Mouse (Mus musculus) cerebellum, postnatal 25 days (tissue): Measurements from ENCODE around the gene 1700122O11Rik.

Experiments
- DNase-seq, 2 experiments: peaks; one replicate each; pipeline ENCODE4 v3.0.0; 2021; ENCODE audit warnings: mixed read lengths in 2 of 2

Gene 1700122O11Rik

GRCm38 (mm10) chr17:48038193-48038592 lies at the start of gene 1700122O11Rik:
Gene 1700122O11Rik, minus strand, starts transcription at chr17:48038293.
- no peak for DNase-seq

GRCm38 (mm10) chr17:48080626-48081025 lies 42.5 kb upstream of the 1700122O11Rik start:
- no peak for DNase-seq

GRCm38 (mm10) chr17:48067729-48068128 lies 29.6 kb upstream of the 1700122O11Rik start:
- no peak for DNase-seq

- DNase-seq, result no peak
These were observed 29.1 kb upstream of the 1700122O11Rik start for GRCm38 (mm10) chr17:48067083-48067614.

- DNase-seq, result peak in 1 of 2 experiments; percentile 11
These were observed 27.0 kb upstream of the 1700122O11Rik start for GRCm38 (mm10) chr17:48065081-48065501.

GRCm38 (mm10) chr17:48064196-48064843 lies 26.2 kb upstream of the 1700122O11Rik start:
- DNase-seq, result no peak

- DNase-seq, result peak in 1 of 2 experiments; percentile 13
These were observed 19.3 kb upstream of the 1700122O11Rik start for GRCm38 (mm10) chr17:48057382-48057781.

GRCm38 (mm10) chr17:48055076-48055816 lies 17.2 kb upstream of the 1700122O11Rik start:
- DNase-seq, result no peak

GRCm38 (mm10) chr17:48053646-48054045 lies 15.6 kb upstream of the 1700122O11Rik start:
- no peak for DNase-seq

- DNase-seq, result peak in 1 of 2 experiments; percentile 28
These were observed 14.4 kb upstream of the 1700122O11Rik start for GRCm38 (mm10) chr17:48052338-48053067.

GRCm38 (mm10) chr17:48051638-48052337 lies 13.7 kb upstream of the 1700122O11Rik start:
- no peak for DNase-seq

- DNase-seq, result peak; percentile 32 to 72
These were observed 7.5 kb upstream of the 1700122O11Rik start for GRCm38 (mm10) chr17:48045631-48046030.

- no peak for DNase-seq
These were observed 5.2 kb upstream of the 1700122O11Rik start for GRCm38 (mm10) chr17:48043154-48043880.

GRCm38 (mm10) chr17:48041351-48042287 lies 3.5 kb upstream of the 1700122O11Rik start:
- peak; percentile 32 to 48 for DNase-seq

- DNase-seq, result peak in 1 of 2 experiments; percentile 12
These were observed 1.3 kb upstream of the 1700122O11Rik start for GRCm38 (mm10) chr17:48039232-48039866.

- DNase-seq, result no peak
These were observed 1.2 kb downstream of the 1700122O11Rik start for GRCm38 (mm10) chr17:48036921-48037320.

- DNase-seq, result peak in 1 of 2 experiments; percentile 11
These were observed 6.3 kb downstream of the 1700122O11Rik start for GRCm38 (mm10) chr17:48031521-48032430.

- DNase-seq, result no peak
These were observed 8.9 kb downstream of the 1700122O11Rik start for GRCm38 (mm10) chr17:48029241-48029640.

GRCm38 (mm10) chr17:48028250-48028649 lies 9.8 kb downstream of the 1700122O11Rik start:
- DNase-seq, result no peak
